Mouse (Mus musculus) intestine, embryonic 15.5 days (tissue): Measurements from ENCODE around the gene Lamc2. TPM values are rescaled to one million over a fixed set of nuclear protein-coding genes. Genes with fewer than 3 reads are reported as not detected.
A peak's percentile ranks its signal among the peaks of the same experiment; 100 is the strongest.

Experiments
- ATAC-seq: fragments of 200-750 bp; cut with Nextera tagmentation; 2 replicates; pipeline ENCODE4 v1.8.0; 2017; ENCODE audit warnings: moderate TSS enrichment, moderate library complexity
- H3K27ac ChIP-seq: fragments of 300-500 bp; sonication (generic); 2 replicates; pipeline ENCODE4 v1.5.1; 2015; ENCODE audit warnings: mild to moderate bottlenecking, inconsistent platforms
- H3K27me3 ChIP-seq: fragments of 300-500 bp; sonication (generic); replicated peaks from 2 replicates; pipeline ENCODE4 v1.6.1; 2015; ENCODE audit warnings: inconsistent platforms
- H3K36me3 ChIP-seq: fragments of 300-500 bp; sonication (generic); 2 replicates; pipeline ENCODE4 v1.6.1; 2015; ENCODE audit warnings: inconsistent platforms
- H3K4me1 ChIP-seq: fragments of 300-500 bp; sonication (generic); replicated peaks from 2 replicates; pipeline ENCODE4 v1.6.1; 2015; ENCODE audit warnings: inconsistent platforms
- H3K4me2 ChIP-seq: fragments of 300-500 bp; sonication (generic); replicated peaks from 2 replicates; pipeline ENCODE4 v1.6.1; 2015; ENCODE audit warnings: mild to moderate bottlenecking, inconsistent platforms
- H3K4me3 ChIP-seq: fragments of 300-500 bp; sonication (generic); replicated peaks from 2 replicates; pipeline ENCODE4 v1.5.1; 2015; ENCODE audit warnings: inconsistent platforms
- H3K9ac ChIP-seq: fragments of 300-500 bp; sonication (generic); 2 replicates; pipeline ENCODE4 v1.6.1; 2015; ENCODE audit warnings: inconsistent platforms
- H3K9me3 ChIP-seq: fragments of 300-500 bp; sonication (generic); 2 replicates; pipeline ENCODE4 v1.6.1; 2016; ENCODE audit warnings: inconsistent platforms
- WGBS: fragments of 180-500 bp; shearing (Covaris S2); methylation state at CpG from one replicate; pipeline ENCODE4 v1.1.7; 2015; 5-methylcytosine and 5-hydroxymethylcytosine counted together
- polyA plus RNA-seq: library from polyadenylated mRNA; unstranded; fragments of >200 nt; fragmentation: Nextera tagmentation; extraction: Ambion mirVana; gene quantifications from 2 replicates; pipeline ENCODE4 v1.2.1, GENCODE M21; 2015

Lamc2 gene
- polyA plus RNA-seq, 1 experiment from 2014 or later = 7.3 TPM

- no peak overlapping the region for H3K4me3 ChIP-seq
- H3K27me3 ChIP-seq = no peaks in the 10 kb centered on the region
- H3K36me3 ChIP-seq = no peaks in the 10 kb centered on the region
- H3K4me2 ChIP-seq = no peak overlapping the region
- no peaks in the 10 kb centered on the region for H3K4me1 ChIP-seq
- H3K27ac ChIP-seq = no peak overlapping the region
- H3K9me3 ChIP-seq = no peaks in the 10 kb centered on the region
- ATAC-seq = no peak
- 66% methylated on average over 5 of the region's 5 CpGs for WGBS
- H3K9ac ChIP-seq = no peak overlapping the region
These were observed 64.9 kb downstream of the Lamc2 start for GRCm38 (mm10) chr1:153121320-153121719.

GRCm38 (mm10) chr1:153120544-153120943 lies 65.7 kb downstream of the Lamc2 start:
- no peak overlapping the region for H3K4me2 ChIP-seq
- H3K4me3 ChIP-seq = no peak overlapping the region
- no peak overlapping the region for H3K27ac ChIP-seq
- no peaks in the 10 kb centered on the region for H3K9me3 ChIP-seq
- no peaks in the 10 kb centered on the region for H3K27me3 ChIP-seq
- no peaks in the 10 kb centered on the region for H3K36me3 ChIP-seq
- 63% methylated on average over 6 of the region's 6 CpGs for WGBS
- ATAC-seq = no peak
- H3K9ac ChIP-seq = no peak overlapping the region
- H3K4me1 ChIP-seq = no peaks in the 10 kb centered on the region

- no peak overlapping the region for H3K9ac ChIP-seq
- 80% methylated on average over 8 of the region's 8 CpGs for WGBS
- no peak for ATAC-seq
These were observed 70.9 kb downstream of the Lamc2 start for GRCm38 (mm10) chr1:153115315-153115714.

GRCm38 (mm10) chr1:153111596-153111995 lies 74.7 kb downstream of the Lamc2 start:
- 69% methylated on average over 4 of the region's 4 CpGs for WGBS
- H3K27me3 ChIP-seq = no peaks in the 10 kb centered on the region
- no peaks in the 10 kb centered on the region for H3K4me1 ChIP-seq
- ATAC-seq = no peak
- H3K27ac ChIP-seq = no peak overlapping the region
- H3K4me3 ChIP-seq = no peak overlapping the region
- no peak overlapping the region for H3K4me2 ChIP-seq
- no peak overlapping the region for H3K9ac ChIP-seq
- H3K9me3 ChIP-seq = no peaks in the 10 kb centered on the region
- no peaks in the 10 kb centered on the region for H3K36me3 ChIP-seq

More at GRCm38 (mm10) chr1:153115315-153115714, 70.9 kb downstream of the Lamc2 start:
- Histone ChIP-seq H3K27ac (no peak overlapping the region), H3K4me1 (no peaks in the 10 kb centered on the region), H3K4me3 (no peak overlapping the region), H3K4me2 (no peak overlapping the region), H3K9me3 (no peaks in the 10 kb centered on the region), H3K27me3 (no peaks in the 10 kb centered on the region), H3K36me3 (no peaks in the 10 kb centered on the region)

GRCm38 (mm10) chr1:153109836-153110235 lies 76.4 kb downstream of the Lamc2 start:
- ATAC-seq = no peak
- no peak overlapping the region for H3K4me2 ChIP-seq
- no peak overlapping the region for H3K27ac ChIP-seq
- H3K4me3 ChIP-seq = no peak overlapping the region
- H3K27me3 ChIP-seq = no peaks in the 10 kb centered on the region
- no peaks in the 10 kb centered on the region for H3K9me3 ChIP-seq
- H3K4me1 ChIP-seq = no peaks in the 10 kb centered on the region
- no peak overlapping the region for H3K9ac ChIP-seq
- WGBS = 53% methylated on average over 3 of the region's 3 CpGs
- H3K36me3 ChIP-seq = no peaks in the 10 kb centered on the region

- Histone ChIP-seq H3K4me2 (no peak overlapping the region), H3K27me3 (no peaks in the 10 kb centered on the region), H3K27ac (no peak overlapping the region), H3K4me1 (no peaks in the 10 kb centered on the region), H3K9me3 (no peaks in the 10 kb centered on the region), H3K4me3 (no peak overlapping the region), H3K9ac (no peak overlapping the region), H3K36me3 (no peaks in the 10 kb centered on the region)
- no peak for ATAC-seq
- WGBS = 86% methylated on average over 5 of the region's 5 CpGs
These were observed 76.9 kb downstream of the Lamc2 start for GRCm38 (mm10) chr1:153109346-153109745.

GRCm38 (mm10) chr1:153107866-153108265 lies 78.4 kb downstream of the Lamc2 start:
- Histone ChIP-seq H3K36me3 (no peaks in the 10 kb centered on the region), H3K9me3 (no peaks in the 10 kb centered on the region), H3K4me2 (no peak overlapping the region), H3K4me1 (no peaks in the 10 kb centered on the region), H3K27me3 (no peaks in the 10 kb centered on the region), H3K4me3 (no peak overlapping the region), H3K27ac (no peak overlapping the region), H3K9ac (no peak overlapping the region)
- 60% methylated on average over 7 of the region's 7 CpGs for WGBS
- ATAC-seq = no peak

- H3K9ac ChIP-seq = no peak overlapping the region
- H3K36me3 ChIP-seq = no peaks in the 10 kb centered on the region
- no peak overlapping the region for H3K4me3 ChIP-seq
- no peak for ATAC-seq
- no peaks in the 10 kb centered on the region for H3K27me3 ChIP-seq
- H3K4me2 ChIP-seq = no peak overlapping the region
- WGBS = 74% methylated on average over 12 of the region's 12 CpGs
- no peaks in the 10 kb centered on the region for H3K9me3 ChIP-seq
- peaks cover 11% of the 10 kb centered on the region for H3K4me1 ChIP-seq
- H3K27ac ChIP-seq = no peak overlapping the region
These were observed 81.4 kb downstream of the Lamc2 start for GRCm38 (mm10) chr1:153104804-153105203.

GRCm38 (mm10) chr1:153103186-153103554 lies 83.1 kb downstream of the Lamc2 start:
- 97% methylated on average over 8 of the region's 8 CpGs for WGBS
- no peak for ATAC-seq
- no peak overlapping the region for H3K4me3 ChIP-seq
- no peaks in the 10 kb centered on the region for H3K9me3 ChIP-seq
- no peaks in the 10 kb centered on the region for H3K27me3 ChIP-seq
- no peak overlapping the region for H3K4me2 ChIP-seq
- no peak overlapping the region for H3K27ac ChIP-seq
- no peaks in the 10 kb centered on the region for H3K36me3 ChIP-seq
- H3K9ac ChIP-seq = no peak overlapping the region
- peaks cover 11% of the 10 kb centered on the region for H3K4me1 ChIP-seq

GRCm38 (mm10) chr1:153102296-153103185 lies 83.7 kb downstream of the Lamc2 start:
- H3K4me1 ChIP-seq = peaks cover 11% of the 10 kb centered on the region
- H3K27me3 ChIP-seq = no peaks in the 10 kb centered on the region
- 92% methylated on average over 17 of the region's 17 CpGs for WGBS
- no peaks in the 10 kb centered on the region for H3K9me3 ChIP-seq
- H3K36me3 ChIP-seq = no peaks in the 10 kb centered on the region
- H3K9ac ChIP-seq = no peak overlapping the region
- no peak overlapping the region for H3K27ac ChIP-seq
- no peak for ATAC-seq
- no peak overlapping the region for H3K4me2 ChIP-seq
- no peak overlapping the region for H3K4me3 ChIP-seq

- H3K9ac ChIP-seq = no peak overlapping the region
- WGBS = 24% methylated on average over 9 of the region's 9 CpGs
- peaks cover 11% of the 10 kb centered on the region for H3K4me1 ChIP-seq
- no peaks in the 10 kb centered on the region for H3K27me3 ChIP-seq
- no peaks in the 10 kb centered on the region for H3K9me3 ChIP-seq
- 0 out of 2 replicates have a peak overlapping the region, but pooled peaks have one; percentile 19 for H3K27ac ChIP-seq
- H3K36me3 ChIP-seq = no peaks in the 10 kb centered on the region
- H3K4me3 ChIP-seq = no peak overlapping the region
- peak; percentile 57 for ATAC-seq
- peak overlapping the region; percentile 38 for H3K4me2 ChIP-seq
These were observed 84.8 kb downstream of the Lamc2 start for GRCm38 (mm10) chr1:153101327-153101880.

GRCm38 (mm10) chr1:153100912-153101311 lies 85.3 kb downstream of the Lamc2 start:
- H3K4me1 ChIP-seq = peaks cover 15% of the 10 kb centered on the region
- H3K36me3 ChIP-seq = no peaks in the 10 kb centered on the region
- peak; percentile 39; the same call in 1 of the 2 replicates for ATAC-seq
- H3K4me3 ChIP-seq = no peak overlapping the region
- no peaks in the 10 kb centered on the region for H3K27me3 ChIP-seq
- H3K27ac ChIP-seq = 0 out of 2 replicates have a peak overlapping the region, but pooled peaks have one; percentile 19
- H3K4me2 ChIP-seq = peak overlapping the region; percentile 38
- no peaks in the 10 kb centered on the region for H3K9me3 ChIP-seq
- WGBS = 18% methylated on average over 9 of the region's 9 CpGs
- H3K9ac ChIP-seq = no peak overlapping the region

- Histone ChIP-seq H3K9ac (no peak overlapping the region), H3K4me3 (no peak overlapping the region), H3K9me3 (no peaks in the 10 kb centered on the region), H3K4me2 (no peak overlapping the region), H3K27ac (no peak overlapping the region), H3K27me3 (no peaks in the 10 kb centered on the region), H3K36me3 (no peaks in the 10 kb centered on the region), H3K4me1 (peaks cover 15% of the 10 kb centered on the region)
- ATAC-seq = no peak
- WGBS = 57% methylated on average over 11 of the region's 11 CpGs
These were observed 87.7 kb downstream of the Lamc2 start for GRCm38 (mm10) chr1:153098586-153098985.
